Mouse (Mus musculus) brain, embryonic 14.5 days (tissue): ENCODE measurements at regions not wholly inside any gene's neighbourhood (a gene's known extent, or its start where the extent isn't known, plus 50 kb on each side); places are given as distances from the start of the nearest gene placed in this dataset.
"Not testable (repeated sequence)": the region's sequence is repeated elsewhere in the genome, so short reads cannot be mapped to it uniquely, and the experiment has no call there.

ENCODE experiments used
- CTCF ChIP-seq: fragments of 200-500 bp; IDR thresholded peaks from 2 replicates; pipeline ENCODE4 v1.5.1; 2012; ENCODE audit warnings: inconsistent platforms, mild to moderate bottlenecking, moderate library complexity, borderline replicate concordance; ENCODE audit not compliant: insufficient read depth, insufficient read length; ENCODE audit errors: extremely low read depth
- POLR2A ChIP-seq: fragments of 200-500 bp; IDR thresholded peaks from 2 replicates; pipeline ENCODE4 v1.6.1; 2012; ENCODE audit warnings: mild to moderate bottlenecking, inconsistent platforms, borderline replicate concordance; ENCODE audit not compliant: poor library complexity, insufficient read depth, insufficient read length, severe bottlenecking; ENCODE audit errors: extremely low read depth

GRCm38 (mm10) chr2:39472925-39473324, 246.7 kb upstream of the Ppp6c start:
- not testable (repeated sequence) for TF ChIP-seq POLR2A, CTCF
